Mouse (Mus musculus) cerebellum, adult 11-12 months (tissue): ENCODE results near the gene Afap1l2.

ENCODE experiments used
- DNase-seq: peaks from one replicate; pipeline ENCODE4 v3.0.0; 2022

Afap1l2 gene

GRCm38 (mm10) chr19:56974159-56974558 lies 33.9 kb downstream of the Afap1l2 start:
- DNase-seq = no peak

GRCm38 (mm10) chr19:56972768-56973167 lies 35.3 kb downstream of the Afap1l2 start:
- DNase-seq = no peak

- DNase-seq = no peak
These were observed 36.7 kb downstream of the Afap1l2 start for GRCm38 (mm10) chr19:56971347-56971746.

GRCm38 (mm10) chr19:56963876-56964275 lies 44.2 kb downstream of the Afap1l2 start:
- DNase-seq = no peak

- DNase-seq = no peak
These were observed 48.4 kb downstream of the Afap1l2 start for GRCm38 (mm10) chr19:56959601-56960000.

GRCm38 (mm10) chr19:56959057-56959456 lies 49.0 kb downstream of the Afap1l2 start:
- no peak for DNase-seq

- no peak for DNase-seq
These were observed 49.4 kb downstream of the Afap1l2 start for GRCm38 (mm10) chr19:56958582-56959021.

- no peak for DNase-seq
These were observed 50.0 kb downstream of the Afap1l2 start for GRCm38 (mm10) chr19:56958011-56958410.

GRCm38 (mm10) chr19:56955568-56956513 lies 52.2 kb downstream of the Afap1l2 start:
- DNase-seq = no peak

- DNase-seq = no peak
These were observed 53.2 kb downstream of the Afap1l2 start for GRCm38 (mm10) chr19:56954857-56955256.

GRCm38 (mm10) chr19:56953856-56954255 lies 54.2 kb downstream of the Afap1l2 start:
- DNase-seq = no peak

GRCm38 (mm10) chr19:56950818-56951217 lies 57.2 kb downstream of the Afap1l2 start:
- no peak for DNase-seq

GRCm38 (mm10) chr19:56949868-56950267 lies 58.2 kb downstream of the Afap1l2 start:
- no peak for DNase-seq

GRCm38 (mm10) chr19:56947971-56948610 lies 59.9 kb downstream of the Afap1l2 start:
- peak; percentile 74 for DNase-seq

GRCm38 (mm10) chr19:56946727-56947126 lies 61.3 kb downstream of the Afap1l2 start:
- no peak for DNase-seq

GRCm38 (mm10) chr19:56946277-56946676 lies 61.8 kb downstream of the Afap1l2 start:
- no peak for DNase-seq

GRCm38 (mm10) chr19:56945621-56946020 lies 62.4 kb downstream of the Afap1l2 start:
- DNase-seq = no peak

- no peak for DNase-seq
These were observed 63.2 kb downstream of the Afap1l2 start for GRCm38 (mm10) chr19:56944826-56945225.

GRCm38 (mm10) chr19:56944211-56944610 lies 63.8 kb downstream of the Afap1l2 start:
- DNase-seq = no peak

GRCm38 (mm10) chr19:56942216-56942615 lies 65.8 kb downstream of the Afap1l2 start:
- no peak for DNase-seq

GRCm38 (mm10) chr19:56940507-56940906 lies 67.5 kb downstream of the Afap1l2 start:
- peak; percentile 70 for DNase-seq

GRCm38 (mm10) chr19:56939826-56940225 lies 68.2 kb downstream of the Afap1l2 start:
- peak; percentile 57 for DNase-seq

GRCm38 (mm10) chr19:56937911-56938310 lies 70.1 kb downstream of the Afap1l2 start:
- DNase-seq = no peak

- peak; percentile 69 for DNase-seq
These were observed 71.8 kb downstream of the Afap1l2 start for GRCm38 (mm10) chr19:56936253-56936652.
